Mouse (Mus musculus): Measurements from ENCODE around the gene Vmn1r180.

- TF ChIP-seq CTCF (IDR thresholded peaks at IDR 0.05) (no peak), EP300 (IDR thresholded peaks at IDR 0.05) (no peak)
Observed at GRCm38 (mm10) chr7:24001391-24001790, 51.0 kb downstream of the Vmn1r180 start, which contains the start of gene V1rd19.
